Mouse (Mus musculus): ENCODE results near the gene Elfn1. TPM values are rescaled to one million over a fixed set of nuclear protein-coding genes. Genes with fewer than 3 reads are reported as not detected.

The Elfn1 gene
- total and polyA plus RNA-seq, 2 experiments from 2014 or later: 3.3 to 45.1 TPM

DNA sequence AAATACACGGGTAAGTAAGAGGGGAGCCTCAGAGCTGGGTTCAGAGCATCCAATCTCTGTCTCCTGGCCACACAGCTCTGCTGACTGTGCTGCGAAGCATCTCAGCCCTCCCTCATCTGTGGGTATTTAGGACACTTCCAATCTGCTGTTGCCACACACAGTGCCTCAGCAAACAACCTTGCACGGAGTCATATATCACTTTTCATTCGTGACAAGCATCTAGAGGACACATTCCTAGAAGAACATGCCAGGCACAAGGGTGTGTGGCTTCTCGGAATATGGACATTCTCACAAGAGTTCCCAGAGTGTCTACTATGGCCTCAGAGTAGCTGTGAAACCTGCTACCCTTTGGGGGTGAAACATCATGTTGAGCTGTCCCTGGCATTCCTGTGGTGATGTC, 2.6 kb upstream of the Elfn1 start:
- Histone ChIP-seq H3K27me3 (ENCODE audit: insufficient read depth, low read length) (peaks cover 3% of the 10 kb centered on the region; the same call in 1 of the 2 replicates), H3K4me1 (ENCODE audit: insufficient read depth, low read length) (peaks cover 16% of the 10 kb centered on the region), H3K27ac (no peak overlapping the region), H3K36me3 (ENCODE audit: insufficient read depth, low read length) (no peaks in the 10 kb centered on the region), H3K4me3 (ENCODE audit: low read length) (no peak overlapping the region), H3K9ac (replicated peaks; ENCODE audit: low read length) (no peak overlapping the region), H3K9me3 (ENCODE audit: low read length) (no peaks in the 10 kb centered on the region), H3K4me2 (ENCODE audit: low read depth, low read length) (no peak overlapping the region)
- ATAC-seq: no peak
- 80% methylated on average over 5 of the region's 5 CpGs for WGBS
- DNase-seq (ENCODE audit: low spot score): no peak
- no peak for TF ChIP-seq CTCF (IDR thresholded peaks at IDR 0.05; ENCODE audit: low read depth)

- peaks cover 11% of the 10 kb centered on the region for H3K27me3 ChIP-seq (ENCODE audit: insufficient read depth, low read length)
- H3K27ac ChIP-seq: no peak overlapping the region
- DNase-seq (ENCODE audit: low spot score) (no peak), ATAC-seq (no peak)
- peaks cover 16% of the 10 kb centered on the region for H3K4me1 ChIP-seq (ENCODE audit: insufficient read depth, low read length)
- 0 out of 2 replicates have a peak overlapping the region, but pooled peaks have one; percentile 5 for H3K9ac ChIP-seq (replicated peaks; ENCODE audit: low read length)
- H3K9me3 ChIP-seq (ENCODE audit: low read length): no peaks in the 10 kb centered on the region
- WGBS: 42% methylated on average over 9 of the region's 9 CpGs
- no peaks in the 10 kb centered on the region for H3K36me3 ChIP-seq (ENCODE audit: insufficient read depth, low read length)
- H3K4me3 ChIP-seq (ENCODE audit: low read length): no peak overlapping the region
- peak overlapping the region; percentile 91 for H3K4me2 ChIP-seq (ENCODE audit: low read depth, low read length)
- no peak for TF ChIP-seq CTCF (IDR thresholded peaks at IDR 0.05; ENCODE audit: low read depth)
Measured at GRCm38 (mm10) chr5:139906507-139906906, 1.2 kb upstream of the Elfn1 start.

DNA sequence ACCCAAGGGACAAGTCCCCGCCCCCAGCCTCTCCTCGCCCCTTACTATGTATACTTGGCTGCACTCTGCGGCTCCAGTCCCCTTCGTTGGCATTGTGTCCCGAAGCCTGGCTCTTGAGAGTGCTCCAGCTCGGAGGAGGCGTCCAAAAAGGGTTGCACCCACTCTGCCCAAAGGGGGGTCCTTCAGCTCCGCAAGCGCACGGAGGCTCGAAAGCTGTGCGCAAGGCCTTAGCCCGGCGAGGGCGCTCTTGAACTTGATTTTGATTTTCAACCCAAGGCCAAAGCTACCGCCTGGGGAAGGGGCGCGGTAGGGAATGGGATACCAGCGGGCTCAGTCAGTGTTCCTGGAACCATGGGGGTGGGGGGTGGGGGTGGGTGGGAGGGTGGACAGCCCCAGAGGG, 502 bp upstream of the Elfn1 start:
- H3K9ac ChIP-seq (replicated peaks; ENCODE audit: low read length): peak overlapping the region; percentile 68
- TF ChIP-seq CTCF (IDR thresholded peaks at IDR 0.05; ENCODE audit: low read depth): peak; percentile 65
- ATAC-seq (peak; percentile 45; the same call in 1 of the 2 replicates), DNase-seq (ENCODE audit: low spot score) (peak; percentile 92)
- WGBS: 0% methylated on average over 19 of the region's 19 CpGs
- H3K27ac ChIP-seq: no peak overlapping the region
- peak overlapping the region; percentile 91 for H3K4me2 ChIP-seq (ENCODE audit: low read depth, low read length)
- H3K4me3 ChIP-seq (ENCODE audit: low read length): peak overlapping the region; percentile 56
- H3K36me3 ChIP-seq (ENCODE audit: insufficient read depth, low read length): no peaks in the 10 kb centered on the region
- no peaks in the 10 kb centered on the region for H3K9me3 ChIP-seq (ENCODE audit: low read length)
- peaks cover 16% of the 10 kb centered on the region for H3K4me1 ChIP-seq (ENCODE audit: insufficient read depth, low read length)
- H3K27me3 ChIP-seq (ENCODE audit: insufficient read depth, low read length): peaks cover 11% of the 10 kb centered on the region

DNA sequence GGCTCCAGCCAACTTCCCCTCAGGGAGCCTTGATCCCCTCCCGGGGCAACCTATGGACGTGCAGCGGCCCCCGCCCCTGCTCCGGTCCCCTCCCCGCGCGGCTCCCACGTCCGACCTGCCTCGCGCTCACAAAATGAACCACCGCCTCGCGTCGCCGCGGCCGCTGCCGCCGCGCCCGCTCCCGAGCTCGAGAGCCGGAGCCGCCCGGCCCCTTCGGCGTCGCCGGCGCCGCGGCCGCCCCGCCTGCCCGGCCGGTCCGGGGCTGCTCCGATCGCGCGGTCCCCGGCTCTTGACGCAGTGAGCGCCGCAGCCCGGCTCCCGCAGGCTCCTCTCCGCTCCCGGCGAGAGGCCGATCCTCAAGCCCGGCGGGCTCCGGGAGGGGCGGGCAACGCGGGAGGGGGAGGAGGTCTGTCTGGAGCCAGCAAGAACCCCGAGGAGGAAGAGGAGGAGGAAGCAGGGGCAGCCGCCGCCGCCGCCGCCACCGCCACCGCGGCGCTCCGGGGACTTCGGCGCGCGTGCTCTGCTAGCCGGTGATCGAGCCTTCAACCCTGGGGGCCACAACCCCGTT, 584 bp downstream of the Elfn1 start:
- Histone ChIP-seq H3K27ac (peak overlapping the region; percentile 26; the same call in 1 of the 2 replicates), H3K4me3 (ENCODE audit: low read length) (peak overlapping the region; percentile 56), H3K4me1 (ENCODE audit: insufficient read depth, low read length) (peaks cover 19% of the 10 kb centered on the region), H3K27me3 (ENCODE audit: insufficient read depth, low read length) (peaks cover 15% of the 10 kb centered on the region), H3K36me3 (ENCODE audit: insufficient read depth, low read length) (no peaks in the 10 kb centered on the region), H3K4me2 (ENCODE audit: low read depth, low read length) (peak overlapping the region; percentile 91), H3K9me3 (ENCODE audit: low read length) (no peaks in the 10 kb centered on the region), H3K9ac (replicated peaks; ENCODE audit: low read length) (peak overlapping the region; percentile 68)
- TF ChIP-seq CTCF (IDR thresholded peaks at IDR 0.05; ENCODE audit: low read depth): no peak
- peak; percentile 38 for DNase-seq (ENCODE audit: low spot score)
- ATAC-seq: peak; percentile 33
- WGBS: under 1% methylated on average over 77 of the region's 78 CpGs

DNA sequence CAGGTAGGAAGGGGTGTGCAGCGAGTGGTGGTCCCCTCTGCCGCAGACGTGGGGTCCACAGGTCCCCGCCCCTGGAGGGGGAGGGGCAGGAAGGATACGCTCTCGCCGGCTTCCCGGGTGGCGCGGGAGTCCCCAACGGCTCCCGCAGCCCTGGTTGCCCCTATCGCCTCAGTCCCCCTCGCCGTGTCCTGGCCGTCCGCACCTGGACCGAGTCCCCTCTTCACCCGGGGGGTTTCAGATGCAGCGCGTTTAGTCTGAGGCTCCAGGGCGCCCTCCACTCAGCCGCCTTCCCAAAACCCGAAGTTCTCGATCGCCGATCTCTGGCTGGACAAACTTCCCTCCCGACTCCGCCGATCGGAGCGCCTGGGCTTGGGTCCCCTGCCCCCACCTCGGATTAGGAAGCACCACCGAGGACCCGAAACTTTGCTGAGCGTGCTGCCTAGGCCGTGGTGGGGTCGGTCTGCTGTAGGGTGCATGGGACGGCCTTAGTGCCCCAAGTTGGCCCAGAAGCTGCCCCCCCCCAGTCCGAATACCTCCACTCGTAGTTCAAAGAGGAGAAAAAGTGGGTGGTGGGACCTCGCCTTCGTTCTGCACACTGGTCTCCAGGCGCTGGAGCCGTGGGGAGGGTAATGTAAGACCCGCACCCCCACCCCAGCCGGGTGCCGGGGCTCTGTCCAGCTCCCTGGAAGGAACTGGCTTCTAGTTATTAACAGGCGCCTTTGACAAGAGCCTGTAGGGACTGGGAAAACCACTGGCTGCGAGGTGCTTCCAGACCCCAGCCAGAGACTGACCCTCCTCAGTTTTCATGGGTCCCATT, 1.3 kb downstream of the Elfn1 start:
- Histone ChIP-seq H3K36me3 (ENCODE audit: insufficient read depth, low read length) (no peaks in the 10 kb centered on the region), H3K27me3 (ENCODE audit: insufficient read depth, low read length) (peaks cover 22% of the 10 kb centered on the region), H3K9me3 (ENCODE audit: low read length) (no peaks in the 10 kb centered on the region), H3K4me2 (ENCODE audit: low read depth, low read length) (peak overlapping the region; percentile 91), H3K4me1 (ENCODE audit: insufficient read depth, low read length) (peaks cover 19% of the 10 kb centered on the region), H3K27ac (peak overlapping the region; percentile 26; the same call in 1 of the 2 replicates), H3K9ac (replicated peaks; ENCODE audit: low read length) (peak overlapping the region; percentile 68), H3K4me3 (ENCODE audit: low read length) (peak overlapping the region; percentile 56)
- no peak for TF ChIP-seq CTCF (IDR thresholded peaks at IDR 0.05; ENCODE audit: low read depth)
- DNase-seq (ENCODE audit: low spot score) (peak; percentile 41), ATAC-seq (no peak)
- WGBS: under 1% methylated on average over 48 of the region's 50 CpGs

- Histone ChIP-seq H3K27me3 (ENCODE audit: insufficient read depth, low read length) (peaks cover 31% of the 10 kb centered on the region), H3K36me3 (ENCODE audit: insufficient read depth, low read length) (no peaks in the 10 kb centered on the region), H3K9me3 (ENCODE audit: low read length) (no peaks in the 10 kb centered on the region), H3K9ac (replicated peaks; ENCODE audit: low read length) (0 out of 2 replicates have a peak overlapping the region, but pooled peaks have one; percentile 21), H3K4me2 (ENCODE audit: low read depth, low read length) (peak overlapping the region; percentile 91), H3K27ac (no peak overlapping the region), H3K4me1 (ENCODE audit: insufficient read depth, low read length) (peaks cover 19% of the 10 kb centered on the region), H3K4me3 (ENCODE audit: low read length) (peak overlapping the region; percentile 56)
- no peak for TF ChIP-seq CTCF (IDR thresholded peaks at IDR 0.05; ENCODE audit: low read depth)
- WGBS: 3% methylated on average over 29 of the region's 29 CpGs
- ATAC-seq (no peak), DNase-seq (ENCODE audit: low spot score) (peak; percentile 46)
Measured at GRCm38 (mm10) chr5:139909710-139910550, 2.2 kb downstream of the Elfn1 start.
